Mouse (Mus musculus): ENCODE results near the gene Rspry1. TPM values are rescaled to one million over a fixed set of nuclear protein-coding genes. Genes with fewer than 3 reads are reported as not detected.

The Rspry1 gene
- total RNA-seq, 1 experiment: 22.4 TPM

GRCm38 (mm10) chr8:94604030-94604429 lies 2.3 kb downstream of the Rspry1 start:
- no peaks in the 10 kb centered on the region for H3K36me3 ChIP-seq (ENCODE audit: control insufficient read depth, insufficient read depth, low read length, poor library complexity, severe bottlenecking)
- DNase-seq (ENCODE audit: low read depth, low spot score): no peak
- H3K4me1 ChIP-seq (ENCODE audit: control insufficient read depth in 2 of 2, insufficient read depth in 2 of 2, low read length in 2 of 2, poor library complexity in 1 of 2): peaks cover 0 to 2% of the 10 kb centered on the region in 2 experiments; a peak in 1 of 4 replicates
- H3K4me3 ChIP-seq (ENCODE audit: insufficient read depth in 1 of 2, low read depth in 1 of 2, low read length in 2 of 2, poor library complexity in 1 of 2, severe bottlenecking in 1 of 2): no peak overlapping the region
- no peak overlapping the region for H3K9ac ChIP-seq (ENCODE audit: insufficient read depth, low read depth, low read length, poor library complexity, severe bottlenecking)
- no peak overlapping the region for H3K27ac ChIP-seq (ENCODE audit: insufficient read depth, low read depth, low read length, poor library complexity, severe bottlenecking)
- TF ChIP-seq CHD2 (IDR thresholded peaks at IDR 0.05; ENCODE audit: low read depth, low read length) (no peak), MAFK (IDR thresholded peaks at IDR 0.05; ENCODE audit: insufficient read depth, low read depth, low read length) (peak; percentile 88)
- H3K9me3 ChIP-seq (ENCODE audit: control insufficient read depth, insufficient read depth, low read depth, low read length): no peaks in the 10 kb centered on the region
- in situ Hi-C loops (cut with MboI; ENCODE audit: low sequenced_read_pairs in 2 of 2, unreplicated experiment in 2 of 2): no loop called here

DNA sequence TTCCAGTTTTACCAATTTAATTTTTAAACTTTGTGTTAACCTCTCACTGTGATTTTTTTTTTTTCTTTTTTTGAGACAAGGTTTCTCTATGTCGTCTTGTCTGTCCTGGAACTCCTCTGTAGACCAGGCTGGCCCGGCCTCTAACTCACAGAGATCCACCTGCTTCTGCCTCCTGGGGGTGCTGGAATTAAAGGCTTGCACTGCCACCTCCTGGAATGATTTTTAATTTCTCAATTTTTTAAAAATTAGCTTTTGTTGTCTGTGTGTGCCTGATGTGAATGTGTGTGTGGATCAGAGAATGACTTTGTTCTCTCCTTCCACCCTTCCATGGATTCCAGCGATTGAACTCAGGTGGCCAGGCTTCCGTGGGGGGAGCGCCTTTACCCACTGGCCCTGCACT lies 5.3 kb downstream of the Rspry1 start:
- H3K9ac ChIP-seq (ENCODE audit: insufficient read depth, low read depth, low read length, poor library complexity, severe bottlenecking): no peak overlapping the region
- TF ChIP-seq ZNF384 (IDR thresholded peaks at IDR 0.05; ENCODE audit: low read depth, low read length) (no peak), CHD2 (IDR thresholded peaks at IDR 0.05; ENCODE audit: low read depth, low read length) (no peak), HCFC1 (IDR thresholded peaks at IDR 0.05; ENCODE audit: borderline replicate concordance, insufficient read depth, low read length) (no peak), ZC3H11A (IDR thresholded peaks at IDR 0.05; ENCODE audit: borderline replicate concordance, low read depth, low read length) (no peak), MAFK (IDR thresholded peaks at IDR 0.05; ENCODE audit: insufficient read depth, low read depth, low read length) (no peak)
- H3K4me3 ChIP-seq (ENCODE audit: insufficient read depth in 1 of 2, low read depth in 1 of 2, low read length in 2 of 2, poor library complexity in 1 of 2, severe bottlenecking in 1 of 2): no peak overlapping the region
- no peak overlapping the region for H3K27ac ChIP-seq (ENCODE audit: insufficient read depth, low read depth, low read length, poor library complexity, severe bottlenecking)
- H3K9me3 ChIP-seq (ENCODE audit: control insufficient read depth, insufficient read depth, low read depth, low read length): no peaks in the 10 kb centered on the region
- DNase-seq (ENCODE audit: low read depth, low spot score): no peak
- no peaks in the 10 kb centered on the region for H3K36me3 ChIP-seq (ENCODE audit: control insufficient read depth, insufficient read depth, low read length, poor library complexity, severe bottlenecking)
- in situ Hi-C loops (cut with MboI; ENCODE audit: low sequenced_read_pairs in 2 of 2, unreplicated experiment in 2 of 2): no loop called here
- H3K4me1 ChIP-seq (ENCODE audit: control insufficient read depth in 2 of 2, insufficient read depth in 2 of 2, low read length in 2 of 2, poor library complexity in 1 of 2): peaks cover 0 to 2% of the 10 kb centered on the region in 2 experiments; a peak in 1 of 4 replicates

DNA sequence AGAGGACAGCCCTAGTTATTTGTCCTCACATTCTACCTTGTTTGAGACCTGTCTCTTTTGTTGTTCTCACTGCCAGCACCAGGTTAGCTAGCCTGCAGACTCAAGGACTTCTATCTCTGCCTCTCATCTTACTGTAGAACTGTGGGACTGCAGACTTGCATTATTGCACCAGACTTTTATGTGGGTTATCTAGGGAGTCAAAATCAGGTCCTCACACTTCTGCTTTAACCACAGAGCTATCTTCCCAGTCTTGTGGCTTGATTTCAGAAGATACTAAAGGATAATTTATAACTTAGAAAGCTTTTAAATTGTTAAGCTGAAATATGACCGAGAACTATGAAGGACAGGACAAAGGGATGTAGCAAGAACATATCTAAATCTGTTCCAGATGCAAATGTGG lies 23.1 kb downstream of the Rspry1 start:
- no peak overlapping the region for H3K9ac ChIP-seq (ENCODE audit: insufficient read depth, low read depth, low read length, poor library complexity, severe bottlenecking)
- no peak overlapping the region for H3K27ac ChIP-seq (ENCODE audit: insufficient read depth, low read depth, low read length, poor library complexity, severe bottlenecking)
- DNase-seq (ENCODE audit: low read depth, low spot score): no peak
- no peaks in the 10 kb centered on the region for H3K9me3 ChIP-seq (ENCODE audit: control insufficient read depth, insufficient read depth, low read depth, low read length)
- no peaks in the 10 kb centered on the region for H3K36me3 ChIP-seq (ENCODE audit: control insufficient read depth, insufficient read depth, low read length, poor library complexity, severe bottlenecking)
- in situ Hi-C loops (cut with MboI; ENCODE audit: low sequenced_read_pairs in 2 of 2, unreplicated experiment in 2 of 2): no loop called here
- no peaks in the 10 kb centered on the region for H3K4me1 ChIP-seq (ENCODE audit: control insufficient read depth in 2 of 2, insufficient read depth in 2 of 2, low read length in 2 of 2, poor library complexity in 1 of 2)
- no peak for TF ChIP-seq ZNF384 (IDR thresholded peaks at IDR 0.05; ENCODE audit: low read depth, low read length)
- no peak for TF ChIP-seq CHD2 (IDR thresholded peaks at IDR 0.05; ENCODE audit: low read depth, low read length)
- no peak for TF ChIP-seq HCFC1 (IDR thresholded peaks at IDR 0.05; ENCODE audit: borderline replicate concordance, insufficient read depth, low read length)
- no peak for TF ChIP-seq MAFK (IDR thresholded peaks at IDR 0.05; ENCODE audit: insufficient read depth, low read depth, low read length)
- TF ChIP-seq ZC3H11A (IDR thresholded peaks at IDR 0.05; ENCODE audit: borderline replicate concordance, low read depth, low read length): no peak
- H3K4me3 ChIP-seq (ENCODE audit: insufficient read depth in 1 of 2, low read depth in 1 of 2, low read length in 2 of 2, poor library complexity in 1 of 2, severe bottlenecking in 1 of 2): no peak overlapping the region

DNA sequence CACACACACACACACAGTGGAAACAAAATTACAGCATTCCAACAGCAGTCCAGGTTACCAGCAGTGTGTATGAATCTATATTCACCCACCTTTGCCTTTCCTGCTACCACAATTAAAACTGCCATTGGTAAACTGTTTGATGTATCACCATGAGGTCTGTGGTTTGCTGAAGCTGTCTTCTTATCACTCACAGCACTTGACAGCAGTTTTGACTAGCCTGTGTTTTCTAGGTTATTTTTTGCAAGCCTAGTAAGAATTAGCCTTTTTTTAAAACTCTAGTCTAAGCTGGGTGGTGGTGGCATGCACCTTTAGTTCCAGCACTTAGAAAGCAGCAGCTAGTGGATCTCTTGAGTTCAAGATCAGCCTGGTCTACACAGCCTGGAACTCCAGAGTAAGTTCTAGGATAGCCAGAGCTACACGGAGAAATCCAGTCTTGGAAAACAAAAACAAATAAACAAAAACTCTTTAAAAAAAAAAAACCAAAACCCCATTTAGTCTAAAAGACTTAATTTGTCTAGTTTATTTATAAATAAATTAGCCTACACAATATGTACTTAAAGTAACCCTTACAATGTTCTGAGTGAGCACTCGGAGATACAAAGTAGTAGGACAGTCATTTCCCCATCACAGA lies 31.9 kb downstream of the Rspry1 start:
- Histone ChIP-seq H3K36me3 (ENCODE audit: control insufficient read depth, insufficient read depth, low read length, poor library complexity, severe bottlenecking) (no peaks in the 10 kb centered on the region), H3K4me1 (ENCODE audit: control insufficient read depth in 2 of 2, insufficient read depth in 2 of 2, low read length in 2 of 2, poor library complexity in 1 of 2) (no peaks in the 10 kb centered on the region), H3K27ac (ENCODE audit: insufficient read depth, low read depth, low read length, poor library complexity, severe bottlenecking) (no peak overlapping the region), H3K4me3 (ENCODE audit: insufficient read depth in 1 of 2, low read depth in 1 of 2, low read length in 2 of 2, poor library complexity in 1 of 2, severe bottlenecking in 1 of 2) (no peak overlapping the region), H3K9ac (ENCODE audit: insufficient read depth, low read depth, low read length, poor library complexity, severe bottlenecking) (no peak overlapping the region), H3K9me3 (ENCODE audit: control insufficient read depth, insufficient read depth, low read depth, low read length) (no peaks in the 10 kb centered on the region)
- in situ Hi-C loops (cut with MboI; ENCODE audit: low sequenced_read_pairs in 2 of 2, unreplicated experiment in 2 of 2): no loop called here
- no peak for DNase-seq (ENCODE audit: low read depth, low spot score)
- TF ChIP-seq CHD2 (IDR thresholded peaks at IDR 0.05; ENCODE audit: low read depth, low read length): no peak
- no peak for TF ChIP-seq ZC3H11A (IDR thresholded peaks at IDR 0.05; ENCODE audit: borderline replicate concordance, low read depth, low read length)
- TF ChIP-seq MAFK (IDR thresholded peaks at IDR 0.05; ENCODE audit: insufficient read depth, low read depth, low read length): no peak
- no peak for TF ChIP-seq HCFC1 (IDR thresholded peaks at IDR 0.05; ENCODE audit: borderline replicate concordance, insufficient read depth, low read length)
- TF ChIP-seq ZNF384 (IDR thresholded peaks at IDR 0.05; ENCODE audit: low read depth, low read length): no peak

DNA sequence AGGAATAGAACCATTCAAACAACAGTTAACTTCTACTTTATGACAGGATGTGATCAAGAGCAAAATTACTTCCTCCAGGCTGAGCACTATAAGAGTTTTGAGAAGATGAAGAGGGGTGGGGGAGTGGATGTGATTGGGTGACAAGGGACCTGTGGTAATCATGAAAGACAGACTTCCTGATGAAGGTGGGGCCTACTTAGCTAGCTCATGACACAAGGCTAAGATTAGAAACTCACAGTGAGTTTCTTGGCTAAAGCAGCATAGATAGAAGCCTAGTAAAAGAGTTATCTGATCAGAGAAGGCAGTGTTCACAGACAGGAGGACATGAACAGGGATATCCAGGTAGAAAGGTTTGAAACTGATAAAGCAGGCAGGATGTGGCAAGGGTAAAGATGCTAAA lies 32.5 kb downstream of the Rspry1 start:
- Histone ChIP-seq H3K36me3 (ENCODE audit: control insufficient read depth, insufficient read depth, low read length, poor library complexity, severe bottlenecking) (no peaks in the 10 kb centered on the region), H3K4me3 (ENCODE audit: insufficient read depth in 1 of 2, low read depth in 1 of 2, low read length in 2 of 2, poor library complexity in 1 of 2, severe bottlenecking in 1 of 2) (no peak overlapping the region), H3K9ac (ENCODE audit: insufficient read depth, low read depth, low read length, poor library complexity, severe bottlenecking) (no peak overlapping the region), H3K27ac (ENCODE audit: insufficient read depth, low read depth, low read length, poor library complexity, severe bottlenecking) (no peak overlapping the region), H3K4me1 (ENCODE audit: control insufficient read depth in 2 of 2, insufficient read depth in 2 of 2, low read length in 2 of 2, poor library complexity in 1 of 2) (no peaks in the 10 kb centered on the region), H3K9me3 (ENCODE audit: control insufficient read depth, insufficient read depth, low read depth, low read length) (no peaks in the 10 kb centered on the region)
- in situ Hi-C loops (cut with MboI; ENCODE audit: low sequenced_read_pairs in 2 of 2, unreplicated experiment in 2 of 2): no loop called here
- TF ChIP-seq ZNF384 (IDR thresholded peaks at IDR 0.05; ENCODE audit: low read depth, low read length) (no peak), MAFK (IDR thresholded peaks at IDR 0.05; ENCODE audit: insufficient read depth, low read depth, low read length) (no peak), CHD2 (IDR thresholded peaks at IDR 0.05; ENCODE audit: low read depth, low read length) (no peak), HCFC1 (IDR thresholded peaks at IDR 0.05; ENCODE audit: borderline replicate concordance, insufficient read depth, low read length) (no peak), ZC3H11A (IDR thresholded peaks at IDR 0.05; ENCODE audit: borderline replicate concordance, low read depth, low read length) (no peak)
- DNase-seq (ENCODE audit: low read depth, low spot score): no peak

Measured in ES-E14 (cell line).